ENCODE assay signal across 10 mouse cellular contexts in the genomic region with DNA sequence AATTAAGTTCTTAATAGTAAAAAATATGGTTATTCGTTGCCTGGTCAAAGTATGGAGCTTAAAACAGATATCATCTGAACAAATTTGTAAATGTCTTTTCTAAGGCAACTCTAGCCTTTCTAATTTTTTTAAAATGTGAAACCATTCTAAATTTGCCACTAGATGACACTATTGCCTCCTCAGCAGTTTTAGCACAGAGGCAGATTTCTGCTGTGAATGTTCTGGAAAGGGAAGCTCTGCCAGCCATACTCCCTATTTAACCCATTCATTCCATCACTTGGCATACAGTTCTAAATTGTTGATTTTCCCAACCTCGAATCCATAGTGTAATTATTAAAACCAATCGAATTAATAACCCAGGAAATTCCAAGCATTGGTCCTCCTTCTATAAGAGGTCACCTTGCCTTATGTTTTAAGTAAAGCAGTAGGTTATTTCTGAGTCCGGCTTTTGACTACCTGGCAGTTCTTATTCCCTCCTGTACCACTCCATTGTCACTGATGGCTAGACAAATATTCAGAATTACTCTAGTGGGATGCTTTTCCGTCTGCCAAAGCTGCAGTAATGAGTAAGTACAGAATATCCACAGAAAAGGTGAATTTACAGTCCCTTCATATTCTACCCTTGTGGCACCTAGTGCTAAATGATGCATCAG.
DNase-seq lines count a peak whose midpoint lies in the region; ATAC-seq lines count a peak whose summit lies in the region.
"Had no signal": no experiment of that assay in that cellular context is flagged by ENCODE, and none has a peak within 500 bp of the region (broad histone marks: within the 10 kb centered on the region; RNA-seq: fewer than 3 reads in every experiment).

No protein-coding gene starts in this region.

- no peak overlapping the region for H3K4me3 ChIP-seq in forebrain, embryonic 13.5 days
- H3K4me3 ChIP-seq in forebrain, embryonic 11.5 days (ENCODE audit: low read depth, low read length) = no peak overlapping the region

- H3K36me3 ChIP-seq in forebrain, embryonic 13.5 days (ENCODE audit: poor library complexity, severe bottlenecking) = no peaks in the 10 kb centered on the region
- H3K36me3 ChIP-seq in forebrain, embryonic 11.5 days (ENCODE audit: control insufficient read depth, insufficient read depth, low read length) = no peaks in the 10 kb centered on the region

- no peaks in the 10 kb centered on the region for H3K4me1 ChIP-seq in forebrain, embryonic 13.5 days
- H3K4me1 ChIP-seq in forebrain, embryonic 11.5 days (replicated peaks; ENCODE audit: control insufficient read depth, insufficient read depth, low read length) = no peaks in the 10 kb centered on the region

- no peaks in the 10 kb centered on the region for H3K27me3 ChIP-seq in forebrain, embryonic 13.5 days
- no peaks in the 10 kb centered on the region for H3K27me3 ChIP-seq in forebrain, embryonic 11.5 days (ENCODE audit: control insufficient read depth, insufficient read depth, low read length)

- ATAC-seq in forebrain, embryonic 13.5 days = peak; percentile 80
- no peak for ATAC-seq in forebrain, embryonic 11.5 days (replicated peaks; ENCODE audit: low FRiP score)
- ATAC-seq in megakaryocyte, adult 5-6 weeks (ENCODE audit: poor library complexity, severe bottlenecking) = no peak
- no peak for ATAC-seq in megakaryocyte-erythroid progenitor cell, adult 5-6 weeks (replicated peaks; ENCODE audit: low FRiP score, low TSS enrichment, poor library complexity, severe bottlenecking)

- H3K4me2 ChIP-seq in forebrain, embryonic 13.5 days = no peak overlapping the region
- H3K4me2 ChIP-seq in forebrain, embryonic 11.5 days (ENCODE audit: low read depth, low read length, severe bottlenecking) = no peak overlapping the region

- intact Hi-C loops in left cerebral cortex, postnatal 4 days (cut with DNase I) = loop anchor here (5.0 kb wide), 2 partner anchors 96 to 221 kb away; no protein-coding TSS in a partner anchor
- intact Hi-C loops in left cerebral cortex, postnatal 14 days (cut with DNase I) = loop anchor here (5.0 to 10.0 kb wide), 2 partner anchors 98 to 221 kb away; no protein-coding TSS in a partner anchor

- H3K9ac ChIP-seq in forebrain, embryonic 13.5 days = no peak overlapping the region
- H3K9ac ChIP-seq in forebrain, embryonic 11.5 days (ENCODE audit: low read length) = no peak overlapping the region

- no peak for DNase-seq in forebrain, embryonic 11.5 days (ENCODE audit: low spot score)
- peak; percentile 16 to 34 for DNase-seq in left cerebral cortex, adult 9 months (ENCODE audit: low spot score in 2 of 2)
- no peak for DNase-seq in left cerebral cortex, postnatal 4 days
- peak; percentile 84 for DNase-seq in brain, adult 2 months (ENCODE audit: low read depth, low spot score)
- peak; percentile 34 to 74 for DNase-seq in left cerebral cortex, postnatal 14 days (ENCODE audit: low spot score in 2 of 2)
- DNase-seq: adrenal gland, postnatal 14 days; thymus, postnatal 14 days had no signal

- no peak overlapping the region for H3K27ac ChIP-seq in forebrain, embryonic 13.5 days
- H3K27ac ChIP-seq in forebrain, embryonic 11.5 days (ENCODE audit: low read depth, low read length) = no peak overlapping the region

- H3K9me3 ChIP-seq in forebrain, embryonic 13.5 days (replicated peaks) = no peaks in the 10 kb centered on the region
- no peaks in the 10 kb centered on the region for H3K9me3 ChIP-seq in forebrain, embryonic 11.5 days (ENCODE audit: control insufficient read depth, low read length)

- 70% methylated on average over 5 of the region's 5 CpGs for WGBS in forebrain, embryonic 13.5 days
- 72% methylated on average over 5 of the region's 5 CpGs for WGBS in forebrain, embryonic 11.5 days

Comparison
In these comparisons a context has a peak if more than half of its experiments do, and no peak if none do; other contexts are left out.
1. DNase-seq: peak in left cerebral cortex, adult 9 months (2 of 2), brain, adult 2 months (single experiment) and left cerebral cortex, postnatal 14 days (2 of 2); none in forebrain, embryonic 11.5 days (single experiment) and left cerebral cortex, postnatal 4 days (single experiment).